Mouse (Mus musculus) frontal cortex, postnatal 25 days (tissue): ENCODE measurements around the gene Chrnb2.
A peak's percentile ranks its signal among the peaks of the same experiment; 100 is the strongest.

Source experiments
- DNase-seq, 2 experiments: peaks; one replicate each; pipeline ENCODE4 v3.0.0; 2022; ENCODE audit warnings: low spot score in 2 of 2

The Chrnb2 gene

GRCm38 (mm10) chr3:89776001-89776400 lies 11.6 kb upstream of the Chrnb2 start:
- DNase-seq: no peak

DNA sequence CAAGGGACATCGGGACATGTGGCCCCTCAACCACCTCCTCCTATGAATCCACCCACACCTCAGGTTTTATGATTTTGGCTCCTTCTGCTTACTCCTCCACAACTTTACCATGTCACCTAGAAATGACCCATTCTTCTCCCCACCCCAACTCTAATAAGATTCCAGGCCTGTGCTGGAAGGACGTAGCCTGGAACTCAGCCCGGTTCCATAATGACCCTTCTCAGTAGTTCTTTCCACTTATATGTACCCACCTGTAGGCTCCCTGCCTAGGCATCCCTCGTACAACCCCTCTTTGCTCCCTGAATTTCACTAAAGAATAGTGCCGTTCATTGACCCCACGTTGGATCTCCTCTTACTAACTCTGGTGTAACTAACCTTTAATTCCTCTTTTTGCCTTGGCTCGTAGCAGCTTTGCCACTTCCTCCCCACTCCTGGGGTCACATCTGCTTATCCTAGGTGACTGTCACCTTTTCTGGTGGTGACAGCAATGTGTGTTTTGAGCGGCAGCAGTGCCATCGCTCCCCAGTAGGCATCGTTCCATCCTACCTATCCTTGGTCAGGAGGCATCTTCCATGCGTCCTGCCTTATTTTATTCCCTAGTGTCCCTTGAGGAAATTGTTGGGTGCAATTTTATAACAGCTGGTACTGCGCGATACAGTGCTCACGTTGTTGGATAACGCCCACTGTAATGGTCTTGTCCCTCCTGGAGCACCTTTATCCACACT lies 10.0 kb upstream of the Chrnb2 start:
- DNase-seq: no peak

- no peak for DNase-seq
Observed at GRCm38 (mm10) chr3:89773740-89774211, 9.3 kb upstream of the Chrnb2 start.

DNA sequence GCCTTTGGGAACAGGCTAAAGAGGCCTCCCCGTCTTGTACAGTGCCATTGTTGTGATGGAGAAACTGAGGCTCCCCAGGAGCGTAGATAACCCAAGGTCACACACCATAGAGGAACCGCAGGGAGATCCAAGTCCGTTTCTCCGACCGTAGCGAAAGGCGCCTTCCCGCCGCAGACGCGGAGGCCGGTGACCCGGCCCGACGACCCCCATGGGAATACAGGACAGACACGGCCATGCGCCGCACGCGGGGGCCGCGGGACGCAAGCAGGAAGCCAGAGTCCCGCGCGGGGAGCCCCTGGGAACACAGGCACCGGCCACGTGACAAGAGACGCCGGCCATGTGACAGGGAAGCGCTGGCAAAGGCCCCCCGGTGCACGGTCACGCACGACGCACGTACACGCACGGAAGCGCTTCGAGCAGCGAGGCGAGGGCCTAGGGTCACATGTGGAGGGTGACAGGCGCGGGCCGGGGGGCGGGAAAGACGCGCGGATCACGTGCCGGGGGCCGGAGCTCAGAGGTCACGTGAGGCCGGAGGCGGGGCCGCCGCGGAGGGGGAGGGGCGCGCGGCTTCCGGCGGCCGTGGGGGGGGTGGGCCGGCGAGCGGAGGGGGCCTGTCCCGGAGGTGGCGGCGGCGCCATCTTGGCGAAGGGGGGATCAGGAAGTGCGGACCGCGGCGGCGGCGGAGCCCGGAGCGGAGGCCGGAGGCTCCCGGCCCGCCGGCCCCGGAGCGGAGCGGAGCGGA lies 8.7 kb upstream of the Chrnb2 start, which contains the start of gene Ube2q1:
Gene Ube2q1, plus strand, starts transcription at position 649 of the 742 bp plus-strand sequence.
- DNase-seq: peak; percentile 96 to 97

DNA sequence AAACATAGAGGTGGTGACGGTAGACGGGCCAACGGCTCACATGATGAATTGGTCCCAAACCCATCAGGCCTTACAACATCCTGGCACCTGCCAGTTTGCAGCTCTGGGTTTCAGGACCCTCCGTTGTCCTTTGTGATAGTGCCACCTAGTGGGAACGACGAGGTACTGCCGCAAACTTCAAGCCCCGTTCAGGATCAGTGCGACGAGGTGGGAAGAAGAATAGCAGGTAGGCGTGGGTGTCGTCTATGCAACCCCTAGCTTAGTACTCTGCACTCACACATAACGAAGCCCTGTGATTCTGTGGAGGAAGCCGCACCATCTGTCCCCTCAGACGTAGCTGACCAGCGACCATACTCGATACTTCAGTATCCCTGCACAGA lies 8.1 kb upstream of the Chrnb2 start:
- DNase-seq: peak; percentile 66 to 77

GRCm38 (mm10) chr3:89770425-89771002 lies 6.1 kb upstream of the Chrnb2 start:
- DNase-seq: no peak

DNA sequence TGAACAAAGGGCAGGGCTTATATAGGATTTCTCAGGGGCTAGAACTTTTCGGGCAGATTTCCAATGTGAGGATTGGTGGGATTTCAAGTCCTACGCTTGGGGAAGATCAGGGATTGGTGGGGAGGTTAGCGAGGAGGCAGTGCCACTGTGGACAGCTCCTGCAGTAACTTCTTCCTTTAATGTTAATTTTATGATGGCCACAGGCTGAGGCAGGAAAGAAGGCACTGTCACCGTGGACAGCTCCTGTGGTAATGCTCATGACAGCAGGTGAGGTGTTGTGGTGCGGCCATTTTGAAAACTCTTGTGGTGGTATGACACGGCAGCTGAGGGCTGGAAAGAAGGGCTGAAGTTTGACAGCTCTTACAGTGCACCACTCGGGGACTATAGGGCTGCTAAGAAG lies 5.2 kb upstream of the Chrnb2 start:
- no peak for DNase-seq

DNA sequence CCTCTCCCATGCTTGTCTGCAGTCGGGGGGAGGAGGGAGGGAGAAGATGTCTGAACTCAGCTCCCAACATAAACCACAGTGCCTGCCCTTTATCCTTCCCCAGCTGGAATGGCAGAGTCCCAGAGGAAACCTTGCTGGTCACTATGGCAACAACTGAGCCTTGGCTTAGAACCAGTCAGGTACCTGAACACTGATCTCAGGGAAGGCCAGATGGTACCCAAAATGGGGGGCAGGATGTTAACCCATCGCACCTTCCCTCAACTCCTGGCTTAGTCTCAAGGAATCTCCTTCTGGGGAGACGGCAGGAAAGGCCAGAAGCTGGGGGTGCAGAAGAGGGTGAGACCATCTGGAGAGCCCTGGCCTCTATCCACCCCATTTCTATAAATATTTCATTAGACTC lies 4.6 kb downstream of the Chrnb2 start:
- no peak for DNase-seq

- DNase-seq: no peak
Observed at GRCm38 (mm10) chr3:89757851-89758250, 6.6 kb downstream of the Chrnb2 start.

DNA sequence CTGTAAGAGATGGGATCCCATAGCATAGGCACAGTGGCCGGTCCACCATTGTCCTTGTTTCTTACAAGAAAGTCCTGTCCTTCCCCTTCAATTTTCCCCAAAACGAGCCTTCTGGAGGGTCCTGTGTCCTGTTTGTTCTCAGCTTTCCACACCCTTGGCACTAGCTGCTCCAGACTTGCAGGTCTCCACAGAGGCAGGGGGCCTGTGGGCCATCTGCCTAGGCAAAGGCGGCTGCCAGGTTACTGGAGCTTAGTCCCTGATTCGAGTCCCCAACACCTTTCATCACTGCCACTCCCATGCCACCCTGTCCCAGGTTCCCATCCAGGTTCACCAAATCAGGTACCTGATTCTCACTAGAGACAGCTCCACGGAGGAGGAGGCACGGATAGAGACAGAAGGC lies 9.1 kb downstream of the Chrnb2 start:
- no peak for DNase-seq

GRCm38 (mm10) chr3:89752307-89752706 lies 12.1 kb downstream of the Chrnb2 start:
- DNase-seq: no peak

- DNase-seq: no peak
Observed at GRCm38 (mm10) chr3:89738509-89738908, 25.9 kb downstream of the Chrnb2 start.

GRCm38 (mm10) chr3:89732091-89732490 lies 32.3 kb downstream of the Chrnb2 start:
- DNase-seq: no peak

DNA sequence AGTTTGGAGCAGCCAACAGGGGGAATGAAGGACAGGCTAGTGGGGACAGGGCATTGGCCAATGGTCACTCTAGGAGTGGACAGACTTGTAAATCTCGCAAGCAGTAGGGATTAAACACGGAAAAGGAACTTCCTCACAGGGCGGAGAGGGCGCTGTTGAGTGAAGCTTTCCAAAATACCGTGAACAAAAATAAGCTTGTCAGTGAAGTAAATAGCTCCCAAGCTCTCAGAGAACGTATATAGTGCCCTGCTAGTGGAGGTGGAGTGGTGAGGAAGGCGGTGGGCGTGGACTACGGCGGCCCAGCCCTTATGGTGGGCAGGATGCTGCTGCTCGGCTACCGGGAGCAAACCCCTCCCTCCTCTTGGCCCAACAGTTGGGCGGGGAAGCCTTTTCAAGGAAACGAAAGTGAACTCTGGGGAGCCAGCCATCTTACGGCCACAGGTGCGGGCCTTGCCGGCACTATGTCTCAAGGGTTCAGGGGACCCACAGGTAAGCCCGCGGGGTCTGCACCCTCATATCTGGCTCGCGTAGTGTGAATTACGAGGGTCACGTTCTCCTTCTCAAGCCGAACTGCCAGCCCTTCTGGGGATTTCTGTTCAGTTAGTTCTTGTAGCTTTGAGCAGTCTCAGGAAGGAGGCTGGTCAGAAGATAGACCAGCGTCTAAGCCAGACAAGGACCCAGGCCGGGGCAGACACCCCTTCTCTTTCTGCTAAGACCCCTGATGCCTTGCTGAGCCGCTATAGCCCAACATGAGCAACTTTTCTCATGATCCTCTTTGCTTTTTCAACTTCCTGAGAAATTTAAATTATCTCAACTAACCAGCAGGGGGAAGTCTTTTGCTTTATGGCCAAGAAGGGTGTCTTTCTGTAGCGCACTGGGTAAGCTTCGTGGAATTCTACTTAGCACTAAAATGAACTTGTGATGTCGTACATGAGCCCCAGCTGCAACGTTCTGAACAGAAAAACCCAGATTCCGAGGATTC lies 33.8 kb downstream of the Chrnb2 start:
- peak in 1 of 2 experiments; percentile 32 for DNase-seq

DNA sequence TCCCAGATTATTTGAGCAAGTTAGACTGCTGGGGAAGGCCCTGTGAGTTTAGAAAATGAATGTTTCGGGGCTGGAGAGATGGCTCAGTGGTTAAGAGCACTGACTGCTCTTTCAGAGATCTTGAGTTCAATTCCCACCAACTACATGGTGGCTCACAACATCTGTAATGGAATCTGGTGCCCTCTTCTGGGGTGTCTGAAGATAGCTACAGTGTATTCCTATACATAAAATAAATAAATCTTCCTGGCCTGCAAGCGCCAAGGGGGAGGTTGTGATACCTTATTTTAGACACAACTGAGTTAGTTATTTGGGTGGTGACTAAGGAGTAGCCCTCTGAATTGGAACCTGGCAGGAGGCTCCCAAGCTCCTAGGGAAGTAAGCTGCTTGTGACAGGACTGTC lies 35.6 kb downstream of the Chrnb2 start:
- no peak for DNase-seq

DNA sequence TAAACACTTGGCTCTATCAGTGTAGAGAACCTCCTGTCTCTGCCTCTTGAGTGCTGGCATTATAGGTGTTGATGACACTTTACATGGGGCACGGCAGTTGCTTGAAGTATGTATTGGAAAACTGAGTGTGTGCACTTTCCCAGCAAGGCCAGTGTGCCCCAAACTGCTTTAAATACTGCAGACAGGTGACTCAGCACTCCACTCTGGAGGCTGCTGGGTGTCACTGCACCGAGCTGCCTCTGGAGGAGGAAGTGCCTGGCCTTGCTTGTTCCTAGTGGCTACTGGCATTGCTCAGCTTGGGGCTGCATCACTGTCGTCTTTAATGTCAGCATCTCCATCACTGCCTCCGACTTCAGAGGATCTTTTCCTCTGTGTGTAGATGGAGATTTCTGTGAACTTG lies 37.4 kb downstream of the Chrnb2 start:
- DNase-seq: no peak

- no peak for DNase-seq
Observed at GRCm38 (mm10) chr3:89723400-89724084, 40.9 kb downstream of the Chrnb2 start.

DNA sequence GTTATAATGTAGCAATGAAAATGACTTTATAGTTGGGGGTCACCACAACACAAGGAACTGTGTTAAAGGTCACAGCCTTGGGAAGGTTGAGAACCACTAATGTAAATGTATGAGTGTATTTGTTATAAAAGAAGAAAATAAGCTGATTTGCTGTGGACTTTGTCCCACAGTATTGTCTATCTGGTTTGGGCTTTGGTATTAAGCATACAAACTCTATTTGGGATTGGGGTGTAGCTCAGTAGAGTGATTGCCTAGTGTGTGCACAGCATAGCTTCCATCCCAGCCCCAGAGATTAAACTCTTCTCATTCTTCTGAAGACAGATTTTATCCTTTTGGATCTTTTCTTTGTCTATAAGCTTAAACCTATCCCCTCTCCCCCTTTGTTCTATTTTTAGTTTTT lies 42.4 kb downstream of the Chrnb2 start:
- no peak for DNase-seq

- DNase-seq: no peak
Observed at GRCm38 (mm10) chr3:89715967-89716256, 48.5 kb downstream of the Chrnb2 start.

DNA sequence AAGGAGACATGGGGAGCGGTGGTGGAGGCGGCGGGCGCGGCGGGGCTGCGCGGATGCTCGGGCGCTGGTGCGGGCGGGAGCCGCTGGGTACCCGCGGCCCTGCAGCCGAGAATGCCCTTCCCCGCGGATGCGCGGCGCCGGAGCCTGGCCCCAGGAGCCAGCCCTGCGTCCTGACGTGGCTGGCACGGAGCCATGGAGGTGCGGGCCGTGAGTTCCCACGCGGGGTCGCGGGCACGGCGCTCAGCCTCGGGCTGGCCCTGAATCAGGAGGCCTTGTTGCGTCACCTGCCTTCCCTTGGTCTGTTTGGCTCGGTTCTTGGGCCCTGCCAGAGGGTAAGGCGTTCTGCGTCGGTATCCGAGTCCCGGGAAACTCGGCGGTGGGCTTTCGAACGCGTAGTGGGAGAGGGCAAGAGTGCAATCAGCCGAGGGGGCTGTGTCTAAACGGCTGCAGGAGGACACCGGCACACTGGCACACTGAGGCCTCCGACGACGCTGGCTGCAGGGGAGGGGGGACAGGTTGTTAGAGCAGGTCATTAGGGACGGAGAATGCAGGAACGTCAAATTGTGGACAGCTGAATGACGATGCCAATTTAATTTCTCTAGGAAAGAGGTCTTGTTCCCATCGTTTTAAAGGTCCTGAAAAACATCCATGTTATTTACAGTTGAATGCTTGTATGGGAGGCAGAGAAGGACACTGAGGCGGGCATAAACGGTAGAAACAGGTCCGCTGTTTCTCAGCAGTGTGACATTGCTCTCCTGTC lies 49.0 kb downstream of the Chrnb2 start:
- peak in 1 of 2 experiments; percentile 55 for DNase-seq
